Mouse (Mus musculus): ENCODE results near the gene Chd2. TPM values are rescaled to one million over a fixed set of nuclear protein-coding genes. Genes with fewer than 3 reads are reported as not detected.

Gene Chd2
- polyA plus RNA-seq (2014; fragmentation: Nextera tagmentation; extraction: Ambion mirVana) = 35.9 and 49.8 TPM in 2 replicates

DNA sequence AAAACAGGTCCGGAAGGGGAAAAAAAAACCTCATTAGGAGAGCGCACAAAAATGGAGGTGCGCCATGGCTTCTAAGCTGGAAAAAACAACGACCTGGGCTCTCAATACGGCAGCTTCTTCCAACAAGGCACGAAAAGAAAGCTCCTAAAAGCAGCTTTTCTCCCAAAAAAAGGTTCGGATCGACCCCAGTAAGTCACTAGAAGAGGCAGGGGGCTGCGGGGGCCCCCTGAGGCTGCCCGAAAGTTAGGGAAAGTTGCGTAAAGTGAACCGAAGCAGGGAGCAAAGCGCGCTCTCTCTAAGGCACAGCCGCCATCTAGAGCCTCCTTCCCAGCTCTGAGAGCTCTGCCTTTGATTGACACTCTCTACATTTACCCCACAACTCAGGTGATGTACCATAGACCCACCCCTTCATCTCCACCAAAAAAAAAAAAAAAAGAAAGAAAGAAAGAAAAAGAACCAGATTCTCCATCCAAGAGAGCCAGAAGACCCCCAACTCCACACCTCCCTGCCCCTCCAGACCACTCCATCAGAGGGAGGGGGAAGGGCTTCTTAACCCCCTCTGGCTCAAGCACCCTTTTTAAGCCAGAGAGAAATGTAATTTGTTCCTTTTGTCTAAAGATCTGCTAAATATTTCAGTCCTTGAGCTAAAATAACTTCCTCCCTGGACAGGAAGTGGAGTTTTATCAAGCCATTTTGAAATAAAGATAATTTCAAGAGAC lies at the start of gene Chd2:
Chd2 (minus strand) TSS at position 419 of the 719 bp plus-strand sequence.
- H3K9ac ChIP-seq (replicated peaks; ENCODE audit: low read length) = peak within 1 kb of the TSS; percentile 64
- no peaks in the 10 kb centered on the region for H3K27me3 ChIP-seq (ENCODE audit: control insufficient read depth, insufficient read depth, low read length)
- peaks cover 12% of the 10 kb centered on the region for H3K36me3 ChIP-seq (ENCODE audit: control insufficient read depth, insufficient read depth, low read length)
- no peaks in the 10 kb centered on the region for H3K9me3 ChIP-seq (ENCODE audit: control insufficient read depth, low read length)
- peak within 1 kb of the TSS; percentile 51 for H3K4me3 ChIP-seq (replicated peaks; ENCODE audit: low read depth, low read length)
- 0% methylated on average over 15 of the region's 15 CpGs for WGBS
- H3K4me2 ChIP-seq (ENCODE audit: low read length) = peak within 1 kb of the TSS; percentile 81
- H3K4me1 ChIP-seq (ENCODE audit: control insufficient read depth, insufficient read depth, low read length) = peaks cover 11% of the 10 kb centered on the region; the same call in 1 of the 2 replicates
- ATAC-seq (ENCODE audit: low FRiP score, low TSS enrichment) = peak; percentile 38; the same call in 1 of the 2 replicates
- H3K27ac ChIP-seq (replicated peaks; ENCODE audit: low read depth, low read length) = peak within 1 kb of the TSS; percentile 92
- DNase-seq = peak; percentile 85

DNA sequence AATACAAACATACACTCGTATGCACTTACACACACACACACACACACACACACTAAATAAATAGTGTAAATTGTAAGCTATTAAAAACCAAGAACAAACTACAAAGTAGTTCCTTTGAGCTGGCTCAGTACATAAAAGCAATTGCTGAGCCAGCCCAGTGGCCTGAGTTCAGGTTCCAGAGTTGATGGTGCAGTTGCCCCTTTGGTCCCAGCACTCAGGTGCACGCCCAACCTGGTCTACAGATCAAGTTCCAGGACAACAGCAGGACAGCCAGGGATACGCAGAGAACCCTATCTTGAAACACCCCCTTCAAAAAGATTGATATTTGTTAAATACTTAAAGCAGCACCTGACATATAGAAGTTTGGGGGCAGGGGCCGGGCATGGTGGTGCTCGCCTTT lies 49.1 kb upstream of the Chd2 start:
- no peak overlapping the region for H3K9ac ChIP-seq (replicated peaks; ENCODE audit: low read length)
- DNase-seq (no peak), ATAC-seq (ENCODE audit: low FRiP score, low TSS enrichment) (no peak)
- no peak overlapping the region for H3K4me3 ChIP-seq (replicated peaks; ENCODE audit: low read depth, low read length)
- no peak overlapping the region for H3K27ac ChIP-seq (replicated peaks; ENCODE audit: low read depth, low read length)
- no peaks in the 10 kb centered on the region for H3K27me3 ChIP-seq (ENCODE audit: control insufficient read depth, insufficient read depth, low read length)
- no peak overlapping the region for H3K4me2 ChIP-seq (ENCODE audit: low read length)
- H3K36me3 ChIP-seq (ENCODE audit: control insufficient read depth, insufficient read depth, low read length) = no peaks in the 10 kb centered on the region
- H3K9me3 ChIP-seq (ENCODE audit: control insufficient read depth, low read length) = no peaks in the 10 kb centered on the region
- H3K4me1 ChIP-seq (ENCODE audit: control insufficient read depth, insufficient read depth, low read length) = peaks cover 23% of the 10 kb centered on the region
- 97% methylated on average over 5 of the region's 5 CpGs for WGBS

DNA sequence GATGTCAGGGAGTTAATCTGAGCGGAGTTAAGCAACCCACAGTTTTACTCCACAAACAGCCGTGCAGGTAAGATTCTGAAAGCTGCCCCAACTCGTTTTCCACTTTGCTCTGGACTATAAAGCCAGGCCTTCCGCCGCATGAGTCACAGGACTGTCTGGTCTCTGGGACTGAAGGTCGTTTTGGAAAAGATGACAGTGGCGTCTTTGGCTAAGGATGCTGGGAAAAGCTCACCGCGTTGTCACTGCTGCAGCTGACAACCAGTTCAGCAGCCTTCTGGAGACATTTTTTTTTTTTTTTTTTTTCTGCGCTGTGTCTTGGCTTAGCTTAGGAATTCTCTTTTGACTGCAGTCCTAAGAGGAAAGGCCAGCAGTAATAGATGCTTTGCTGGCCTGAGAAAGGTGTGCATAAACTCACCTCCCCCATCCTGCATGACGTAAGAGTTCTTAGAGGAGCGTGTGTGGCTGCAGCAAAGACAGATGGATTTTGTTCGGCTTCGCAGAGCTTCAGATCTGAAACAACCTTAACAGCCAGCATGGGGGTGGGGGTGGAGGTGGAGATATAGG lies 47.7 kb upstream of the Chd2 start:
- WGBS = 51% methylated on average over 14 of the region's 14 CpGs
- peak overlapping the region; percentile 62 for H3K27ac ChIP-seq (replicated peaks; ENCODE audit: low read depth, low read length)
- H3K9ac ChIP-seq (replicated peaks; ENCODE audit: low read length) = no peak overlapping the region; the same call in 1 of the 2 replicates
- peaks cover 16% of the 10 kb centered on the region for H3K4me1 ChIP-seq (ENCODE audit: control insufficient read depth, insufficient read depth, low read length)
- H3K9me3 ChIP-seq (ENCODE audit: control insufficient read depth, low read length) = no peaks in the 10 kb centered on the region
- ATAC-seq (ENCODE audit: low FRiP score, low TSS enrichment) (no peak), DNase-seq (peak; percentile 58)
- no peak overlapping the region for H3K4me3 ChIP-seq (replicated peaks; ENCODE audit: low read depth, low read length)
- no peaks in the 10 kb centered on the region for H3K36me3 ChIP-seq (ENCODE audit: control insufficient read depth, insufficient read depth, low read length)
- H3K27me3 ChIP-seq (ENCODE audit: control insufficient read depth, insufficient read depth, low read length) = no peaks in the 10 kb centered on the region
- H3K4me2 ChIP-seq (ENCODE audit: low read length) = peak overlapping the region; percentile 2

DNA sequence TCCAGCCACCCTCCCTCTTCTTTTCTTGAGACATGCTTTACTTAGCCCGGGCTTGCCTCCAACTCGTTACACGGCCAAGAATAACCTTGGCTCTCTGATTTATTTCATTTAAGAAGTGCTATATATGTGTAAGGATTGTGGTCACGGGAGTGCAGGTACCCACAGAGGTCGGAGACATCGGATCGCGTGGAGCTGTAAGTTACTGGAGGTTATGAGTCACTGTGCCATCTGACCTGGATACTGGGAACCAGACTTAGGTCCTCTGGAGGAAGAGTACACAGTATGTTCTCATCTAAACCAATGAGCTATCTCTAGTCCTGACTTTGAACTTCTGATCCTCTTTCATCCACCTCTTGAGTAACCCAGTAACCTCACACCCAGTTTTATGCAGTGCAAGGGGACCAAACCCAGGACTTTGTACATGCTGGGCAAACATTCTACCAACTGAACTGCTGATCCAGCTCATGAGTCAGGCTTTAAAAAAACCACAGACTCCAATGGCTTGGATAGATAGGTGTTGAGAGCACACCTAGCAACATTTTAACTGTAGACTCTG lies 46.8 kb upstream of the Chd2 start:
- ATAC-seq (ENCODE audit: low FRiP score, low TSS enrichment) (no peak), DNase-seq (no peak)
- no peak overlapping the region for H3K4me3 ChIP-seq (replicated peaks; ENCODE audit: low read depth, low read length)
- 0 out of 2 replicates have a peak overlapping the region, but pooled peaks have one; percentile 62 for H3K27ac ChIP-seq (replicated peaks; ENCODE audit: low read depth, low read length)
- H3K36me3 ChIP-seq (ENCODE audit: control insufficient read depth, insufficient read depth, low read length) = no peaks in the 10 kb centered on the region
- no peak overlapping the region for H3K4me2 ChIP-seq (ENCODE audit: low read length)
- WGBS = 92% methylated on average over 8 of the region's 8 CpGs
- peaks cover 16% of the 10 kb centered on the region for H3K4me1 ChIP-seq (ENCODE audit: control insufficient read depth, insufficient read depth, low read length)
- H3K27me3 ChIP-seq (ENCODE audit: control insufficient read depth, insufficient read depth, low read length) = no peaks in the 10 kb centered on the region
- no peaks in the 10 kb centered on the region for H3K9me3 ChIP-seq (ENCODE audit: control insufficient read depth, low read length)
- no peak overlapping the region for H3K9ac ChIP-seq (replicated peaks; ENCODE audit: low read length)

DNA sequence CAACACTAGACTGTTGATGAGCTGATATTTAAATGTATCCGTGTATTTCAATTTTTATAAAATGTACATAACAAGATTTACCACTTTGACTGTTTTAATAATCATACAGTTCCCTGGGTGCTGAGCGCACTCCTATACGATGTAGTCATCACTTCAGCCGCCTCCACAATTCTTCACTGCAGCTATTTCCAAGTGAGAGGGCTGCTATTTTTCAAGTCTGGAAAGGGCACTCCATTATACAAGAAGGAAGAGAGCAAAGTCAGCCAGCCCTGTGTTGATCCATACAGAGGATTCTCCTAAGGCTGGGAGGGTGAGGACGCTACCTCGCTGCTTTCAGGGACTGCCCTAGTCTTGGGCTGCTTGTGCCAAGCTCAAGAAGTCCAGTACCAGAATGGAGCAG lies 45.1 kb upstream of the Chd2 start:
- no peak for ATAC-seq (ENCODE audit: low FRiP score, low TSS enrichment)
- H3K36me3 ChIP-seq (ENCODE audit: control insufficient read depth, insufficient read depth, low read length) = no peaks in the 10 kb centered on the region
- H3K9ac ChIP-seq (replicated peaks; ENCODE audit: low read length) = no peak overlapping the region
- H3K4me2 ChIP-seq (ENCODE audit: low read length) = no peak overlapping the region
- DNase-seq = no peak
- no peaks in the 10 kb centered on the region for H3K27me3 ChIP-seq (ENCODE audit: control insufficient read depth, insufficient read depth, low read length)
- no peak overlapping the region for H3K27ac ChIP-seq (replicated peaks; ENCODE audit: low read depth, low read length)
- 91% methylated on average over 6 of the region's 6 CpGs for WGBS
- no peaks in the 10 kb centered on the region for H3K9me3 ChIP-seq (ENCODE audit: control insufficient read depth, low read length)
- H3K4me3 ChIP-seq (replicated peaks; ENCODE audit: low read depth, low read length) = no peak overlapping the region
- H3K4me1 ChIP-seq (ENCODE audit: control insufficient read depth, insufficient read depth, low read length) = peaks cover 21% of the 10 kb centered on the region

DNA sequence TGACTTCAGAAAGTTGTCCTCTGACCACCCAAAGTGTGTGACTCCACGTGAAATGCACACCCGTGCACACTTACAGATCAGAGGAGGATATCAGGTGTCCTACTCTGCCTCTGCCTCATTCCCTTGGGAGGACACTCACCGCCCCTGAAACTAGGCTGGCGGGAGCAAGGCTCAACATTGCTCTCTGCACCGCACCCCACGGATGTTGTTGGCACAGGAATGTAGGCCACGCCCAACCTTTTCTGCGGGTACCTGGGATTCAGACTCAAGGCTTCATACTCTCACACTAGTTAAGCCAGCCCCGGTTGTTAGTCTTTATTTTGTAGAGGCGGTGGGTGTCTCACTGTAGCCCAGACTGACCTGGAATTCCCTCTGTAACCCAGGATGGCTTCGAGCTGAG lies 44.6 kb upstream of the Chd2 start:
- no peak overlapping the region for H3K9ac ChIP-seq (replicated peaks; ENCODE audit: low read length)
- no peak for ATAC-seq (ENCODE audit: low FRiP score, low TSS enrichment)

DNA sequence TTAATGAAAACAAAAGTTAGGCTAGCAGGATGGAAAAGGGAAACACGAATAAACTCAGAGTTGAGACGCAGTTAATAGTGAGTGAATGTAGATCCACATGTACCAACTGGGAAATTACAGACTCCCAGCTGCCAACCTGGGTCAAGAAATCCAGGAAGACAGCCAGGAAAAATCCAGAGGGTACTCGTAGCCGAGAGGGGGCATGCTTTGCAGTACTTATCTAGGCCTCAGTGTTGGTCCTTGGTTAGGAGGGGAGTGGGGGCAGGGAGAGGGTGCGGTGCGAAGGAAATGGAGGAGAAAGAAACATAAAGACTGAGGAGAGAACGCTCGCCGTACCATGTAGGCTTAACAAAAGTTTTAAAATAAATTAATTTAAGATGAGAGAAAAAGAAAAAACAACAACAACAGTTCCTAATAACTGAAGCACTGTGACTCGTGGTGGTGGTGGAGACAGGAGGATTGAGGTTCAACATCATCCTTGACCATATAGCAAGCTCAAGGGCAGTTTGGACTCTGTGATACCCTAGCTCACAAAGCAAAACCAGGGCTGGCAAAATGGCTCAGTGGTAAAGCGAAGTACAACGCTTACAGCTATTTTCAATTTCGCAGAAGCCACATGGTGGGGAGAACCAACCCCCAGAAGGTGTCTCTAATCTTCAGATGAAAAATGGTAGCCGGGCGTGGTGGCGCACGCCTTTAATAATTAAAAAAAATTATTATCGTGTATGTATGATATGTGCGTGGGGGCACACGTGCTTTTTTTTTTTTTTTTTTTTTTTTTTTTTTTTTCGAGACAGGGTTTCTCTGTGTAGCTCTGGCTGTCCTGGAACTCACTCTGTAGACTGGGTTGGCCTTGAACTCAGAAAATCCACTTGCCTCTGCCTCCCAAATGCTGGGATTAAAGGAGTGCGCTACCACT lies 43.7 kb upstream of the Chd2 start:
- H3K4me1 ChIP-seq (ENCODE audit: control insufficient read depth, insufficient read depth, low read length) = peaks cover 21% of the 10 kb centered on the region
- DNase-seq (no peak), ATAC-seq (ENCODE audit: low FRiP score, low TSS enrichment) (no peak)
- H3K4me2 ChIP-seq (ENCODE audit: low read length) = no peak overlapping the region
- H3K27ac ChIP-seq (replicated peaks; ENCODE audit: low read depth, low read length) = peak overlapping the region; percentile 57; the same call in 1 of the 2 replicates
- H3K9me3 ChIP-seq (ENCODE audit: control insufficient read depth, low read length) = no peaks in the 10 kb centered on the region
- H3K27me3 ChIP-seq (ENCODE audit: control insufficient read depth, insufficient read depth, low read length) = no peaks in the 10 kb centered on the region
- no peak overlapping the region for H3K9ac ChIP-seq (replicated peaks; ENCODE audit: low read length)
- 82% methylated on average over 22 of the region's 22 CpGs for WGBS
- no peaks in the 10 kb centered on the region for H3K36me3 ChIP-seq (ENCODE audit: control insufficient read depth, insufficient read depth, low read length)
- no peak overlapping the region for H3K4me3 ChIP-seq (replicated peaks; ENCODE audit: low read depth, low read length)

More for the DNA sequence above, 44.6 kb upstream of the Chd2 start:
- H3K4me3 ChIP-seq (replicated peaks; ENCODE audit: low read depth, low read length) = no peak overlapping the region
- WGBS = 77% methylated on average over 11 of the region's 11 CpGs
- no peak for DNase-seq
- no peak overlapping the region for H3K27ac ChIP-seq (replicated peaks; ENCODE audit: low read depth, low read length)
- H3K4me2 ChIP-seq (ENCODE audit: low read length) = no peak overlapping the region
- no peaks in the 10 kb centered on the region for H3K9me3 ChIP-seq (ENCODE audit: control insufficient read depth, low read length)
- peaks cover 21% of the 10 kb centered on the region for H3K4me1 ChIP-seq (ENCODE audit: control insufficient read depth, insufficient read depth, low read length)
- no peaks in the 10 kb centered on the region for H3K36me3 ChIP-seq (ENCODE audit: control insufficient read depth, insufficient read depth, low read length)
- H3K27me3 ChIP-seq (ENCODE audit: control insufficient read depth, insufficient read depth, low read length) = no peaks in the 10 kb centered on the region

All from midbrain, embryonic 14.5 days (tissue).